Mouse (Mus musculus) right cerebral cortex, postnatal 4 days (tissue): ENCODE measurements around the gene Gm10719.
"Not testable (repeated sequence)": the region's sequence is repeated elsewhere in the genome, so short reads cannot be mapped to it uniquely, and the experiment has no call there.

Source experiments
- DNase-seq: peaks from one replicate; pipeline ENCODE4 v3.0.0-alpha.2; 2022

Gm10719 gene

DNA sequence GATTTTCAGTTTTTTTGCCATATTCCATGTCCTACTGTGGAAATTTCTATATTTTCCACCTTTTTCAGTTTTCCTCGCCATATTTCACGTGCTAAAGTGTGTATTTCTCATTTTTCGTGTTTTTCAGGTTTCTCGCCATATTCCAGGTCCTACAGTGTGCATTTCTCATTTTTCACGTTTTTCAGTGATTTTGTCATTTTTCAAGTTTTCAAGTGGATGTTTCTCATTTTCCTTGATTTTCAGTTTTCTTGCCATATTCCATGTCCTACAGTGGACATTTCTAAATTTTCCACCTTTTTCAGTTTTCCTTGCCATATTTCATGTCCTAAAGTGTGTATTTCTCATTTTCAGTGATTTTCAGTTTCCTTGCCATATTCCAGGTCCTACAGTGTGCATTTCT, 8.9 kb downstream of the Gm10719 start:
- not testable (repeated sequence) for DNase-seq

DNA sequence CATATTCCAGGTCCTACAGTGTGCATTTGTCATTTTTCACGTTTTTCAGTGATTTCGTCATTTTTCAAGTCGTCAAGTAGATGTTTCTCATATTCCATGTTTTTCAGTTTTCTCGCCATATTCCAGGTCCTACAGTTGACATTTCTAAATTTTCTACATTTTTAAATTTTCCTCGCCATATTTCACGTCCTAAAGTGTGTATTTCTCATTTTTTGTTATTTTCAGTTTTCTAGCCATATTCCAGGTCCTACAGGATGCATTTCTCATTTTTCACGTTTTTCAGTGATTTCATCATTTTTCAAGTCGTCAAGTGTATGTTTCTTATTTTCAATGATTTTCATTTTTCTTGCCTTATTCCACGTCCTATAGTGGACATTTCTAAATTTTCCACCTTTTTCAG, 9.5 kb downstream of the Gm10719 start:
- not testable (repeated sequence) for DNase-seq

DNA sequence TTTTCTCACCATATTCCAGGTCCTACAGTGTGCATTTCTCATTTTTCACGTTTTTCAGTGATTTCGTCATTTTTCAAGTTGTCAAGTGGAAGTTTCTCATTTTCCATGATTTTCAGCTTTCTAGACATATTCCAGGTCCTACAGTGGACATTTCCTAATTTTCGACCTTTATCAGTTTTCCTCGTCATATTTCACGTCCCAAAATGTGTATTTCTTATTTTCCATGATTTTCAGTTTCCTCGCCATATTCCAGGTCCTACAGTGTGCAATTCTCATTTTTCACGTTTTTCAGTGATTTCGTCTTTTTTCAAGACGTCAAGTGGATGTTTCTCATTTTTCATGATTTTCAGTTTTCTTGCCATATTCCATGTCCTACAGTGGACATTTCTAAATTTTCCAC, 10.0 kb downstream of the Gm10719 start:
- not testable (repeated sequence) for DNase-seq

DNA sequence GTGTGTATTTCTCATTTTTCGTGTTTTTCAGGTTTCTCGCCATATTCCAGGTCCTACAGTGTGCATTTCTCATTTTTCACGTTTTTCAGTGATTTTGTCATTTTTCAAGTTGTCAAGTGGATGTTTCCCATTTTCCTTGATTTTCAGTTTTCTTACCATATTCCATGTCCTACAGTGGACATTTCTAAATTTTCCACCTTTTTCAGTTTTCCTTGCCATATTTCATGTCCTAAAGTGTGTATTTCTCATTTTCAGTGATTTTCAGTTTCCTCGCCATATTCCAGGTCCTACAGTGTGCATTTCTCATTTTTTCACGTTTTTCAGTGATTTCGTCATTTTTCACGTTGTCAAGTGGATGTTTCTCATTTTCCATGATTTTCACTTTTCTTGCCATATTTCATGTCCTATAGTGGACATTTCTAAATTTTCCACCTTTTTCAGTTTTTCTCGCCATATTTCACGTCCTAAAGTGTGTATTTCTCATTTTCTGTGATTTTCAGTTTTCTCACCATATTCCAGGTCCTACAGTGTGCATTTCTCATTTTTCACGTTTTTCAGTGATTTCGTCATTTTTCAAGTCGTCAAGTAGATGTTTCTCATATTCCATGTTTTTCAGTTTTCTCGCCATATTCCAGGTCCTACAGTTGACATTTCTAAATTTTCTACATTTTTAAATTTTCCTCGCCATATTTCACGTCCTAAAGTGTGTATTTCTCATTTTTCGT, 12.2 kb downstream of the Gm10719 start:
- DNase-seq: not testable (repeated sequence)

DNA sequence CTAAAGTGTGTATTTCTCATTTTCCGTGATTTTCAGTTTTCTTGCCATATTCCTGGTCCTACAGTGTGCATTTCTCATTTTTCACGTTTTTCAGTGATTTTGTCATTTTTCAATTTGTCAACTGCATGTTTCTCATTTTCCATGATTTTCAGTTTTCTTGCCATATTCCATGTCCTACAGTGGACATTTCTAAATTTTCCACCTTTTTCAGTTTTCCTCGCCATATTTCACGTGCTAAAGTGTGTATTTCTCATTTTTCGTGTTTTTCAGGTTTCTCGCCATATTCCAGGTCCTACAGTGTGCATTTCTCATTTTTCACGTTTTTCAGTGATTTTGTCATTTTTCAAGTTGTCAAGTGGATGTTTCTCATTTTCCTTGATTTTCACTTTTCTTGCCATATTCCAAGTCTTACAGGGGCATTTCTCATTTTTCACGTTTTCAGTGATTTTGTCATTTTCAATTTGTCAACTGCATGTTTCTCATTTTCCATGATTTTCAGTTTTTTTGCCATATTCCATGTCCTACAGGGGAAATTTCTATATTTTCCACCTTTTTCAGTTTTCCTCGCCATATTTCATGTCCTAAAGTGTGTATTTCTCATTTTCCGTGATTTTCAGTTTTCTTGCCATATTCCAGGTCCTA, 13.6 kb downstream of the Gm10719 start:
- not testable (repeated sequence) for DNase-seq

DNA sequence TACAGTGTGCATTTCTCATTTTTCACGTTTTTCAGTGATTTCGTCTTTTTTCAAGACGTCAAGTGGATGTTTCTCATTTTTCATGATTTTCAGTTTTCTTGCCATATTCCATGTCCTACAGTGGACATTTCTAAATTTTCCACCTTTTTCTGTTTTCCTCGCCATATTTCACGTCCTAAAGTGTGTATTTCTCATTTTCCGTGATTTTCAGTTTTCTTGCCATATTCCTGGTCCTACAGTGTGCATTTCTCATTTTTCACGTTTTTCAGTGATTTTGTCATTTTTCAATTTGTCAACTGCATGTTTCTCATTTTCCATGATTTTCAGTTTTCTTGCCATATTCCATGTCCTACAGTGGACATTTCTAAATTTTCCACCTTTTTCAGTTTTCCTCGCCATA, 17.1 kb downstream of the Gm10719 start, which contains the start of gene Gm17535:
TSS of gene Gm17535 (plus strand) at position 301 of the 400 bp plus-strand sequence.
- not testable (repeated sequence) for DNase-seq

DNA sequence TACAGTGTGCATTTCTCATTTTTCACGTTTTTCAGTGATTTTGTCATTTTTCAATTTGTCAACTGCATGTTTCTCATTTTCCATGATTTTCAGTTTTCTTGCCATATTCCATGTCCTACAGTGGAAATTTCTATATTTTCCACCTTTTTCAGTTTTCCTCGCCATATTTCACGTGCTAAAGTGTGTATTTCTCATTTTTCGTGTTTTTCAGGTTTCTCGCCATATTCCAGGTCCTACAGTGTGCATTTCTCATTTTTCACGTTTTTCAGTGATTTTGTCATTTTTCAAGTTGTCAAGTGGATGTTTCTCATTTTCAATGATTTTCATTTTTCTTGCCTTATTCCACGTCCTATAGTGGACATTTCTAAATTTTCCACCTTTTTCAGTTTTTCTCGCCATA, 19.4 kb downstream of the Gm10719 start, which contains the start of gene Gm10715:
TSS of gene Gm10715 (plus strand) at position 301 of the 400 bp plus-strand sequence.
- DNase-seq: not testable (repeated sequence)

DNA sequence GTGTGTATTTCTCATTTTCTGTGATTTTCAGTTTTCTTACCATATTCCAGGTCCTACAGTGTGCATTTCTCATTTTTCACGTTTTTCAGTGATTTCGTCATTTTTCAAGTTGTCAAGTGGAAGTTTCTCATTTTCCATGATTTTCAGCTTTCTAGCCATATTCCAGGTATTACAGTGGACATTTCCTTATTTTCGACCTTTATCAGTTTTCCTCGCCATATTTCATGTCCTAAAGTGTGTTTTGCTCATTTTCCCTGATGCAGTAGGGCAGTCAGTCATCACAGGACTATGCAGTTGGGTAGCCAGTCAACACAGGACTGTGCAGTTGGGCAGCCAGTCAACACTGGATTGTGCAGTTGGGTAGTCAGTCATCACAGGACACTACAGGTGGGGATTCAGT, 21.0 kb downstream of the Gm10719 start:
- DNase-seq: not testable (repeated sequence)
